Mouse (Mus musculus) layer of hippocampus, postnatal 36 days (tissue): ENCODE results near the gene Gm3336. TPM values are rescaled to one million over a fixed set of nuclear protein-coding genes. Genes with fewer than 3 reads are reported as not detected.
A peak's percentile ranks its signal among the peaks of the same experiment; 100 is the strongest.

ENCODE experiments used
- DNase-seq, 2 experiments: peaks; one replicate each; pipeline ENCODE4 v3.0.0; 2022
- total RNA-seq, 2 experiments: library from RNA; stranded (reverse); gene quantifications; 2 replicates each; pipeline ENCODE4 v1.2.3; 2021

Gene Gm3336
- total RNA-seq, 2 experiments from 2014 or later: not detected

- no peak for DNase-seq
Measured at GRCm38 (mm10) chr8:70765838-70766570, 47.7 kb downstream of the Gm3336 start.

GRCm38 (mm10) chr8:70766571-70767440 lies 48.5 kb downstream of the Gm3336 start:
- no peak for DNase-seq

DNA sequence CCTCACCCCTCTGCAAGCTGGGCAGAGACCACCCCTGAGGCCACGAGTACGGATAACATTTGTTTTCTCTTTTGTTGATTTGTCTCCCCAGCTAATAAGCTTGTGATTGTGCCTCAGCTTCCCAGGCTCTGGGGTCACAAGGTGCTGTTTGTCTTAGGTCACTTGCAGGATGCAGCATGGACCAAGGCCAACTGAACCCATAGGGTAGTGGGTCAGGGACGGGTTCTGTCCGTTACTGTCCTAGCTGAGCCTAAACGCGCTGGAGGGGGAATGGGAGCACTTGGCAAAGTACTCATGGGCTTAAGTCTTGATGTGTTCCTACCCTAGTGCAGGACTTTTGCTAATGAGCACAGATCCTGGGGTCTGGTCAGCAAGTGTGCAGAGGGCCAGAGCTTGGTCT lies 49.2 kb downstream of the Gm3336 start:
- DNase-seq: no peak

DNA sequence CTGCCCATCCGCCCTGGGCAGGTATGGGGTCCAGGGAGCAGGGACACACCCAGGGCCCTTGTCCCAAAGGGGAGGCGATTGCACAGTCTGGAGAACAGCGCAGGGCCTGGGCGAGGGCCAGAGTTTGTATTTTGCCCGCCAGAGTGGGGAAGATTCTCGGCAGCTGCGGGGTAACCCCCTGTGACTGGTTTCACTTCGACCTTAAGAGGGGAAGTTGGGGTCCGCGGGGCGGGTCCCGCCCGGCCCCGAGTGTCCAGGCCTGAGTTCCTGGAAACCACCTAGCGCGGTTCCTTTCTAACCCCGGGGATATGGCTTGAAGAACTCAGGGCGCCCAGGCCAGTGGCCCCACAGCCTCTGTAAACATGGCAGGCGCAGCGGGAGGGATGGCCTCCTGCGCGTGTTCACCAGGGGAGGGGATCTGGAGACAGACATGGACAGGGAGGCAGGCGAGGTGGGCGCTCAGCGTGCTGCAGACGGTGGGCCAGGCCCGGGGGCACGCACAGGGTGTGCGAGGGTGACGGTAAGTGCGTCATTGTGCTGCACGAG lies 50.0 kb downstream of the Gm3336 start:
- no peak for DNase-seq

DNA sequence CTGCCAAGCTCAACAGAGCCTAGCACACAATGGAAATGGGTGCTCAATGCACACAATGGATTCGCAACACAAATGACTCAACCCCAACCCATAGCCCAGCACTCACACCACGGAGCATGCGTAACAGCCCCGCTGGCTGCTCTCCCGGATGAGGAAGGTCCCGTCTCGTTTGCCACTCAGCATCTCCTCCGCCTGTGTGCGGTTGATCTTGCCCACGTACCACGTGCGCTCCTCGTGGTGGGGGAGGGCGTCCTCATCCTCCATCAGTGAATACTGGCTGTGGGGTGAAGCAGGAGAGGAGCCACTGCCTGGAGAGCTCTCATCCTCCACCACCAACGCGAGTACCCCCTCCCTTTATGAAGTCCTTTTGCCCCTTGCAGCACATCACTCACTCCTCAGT lies 50.6 kb downstream of the Gm3336 start:
- DNase-seq: no peak

- DNase-seq: peak; percentile 91 to 92
Measured at GRCm38 (mm10) chr8:70769359-70769758, 51.0 kb downstream of the Gm3336 start.

DNA sequence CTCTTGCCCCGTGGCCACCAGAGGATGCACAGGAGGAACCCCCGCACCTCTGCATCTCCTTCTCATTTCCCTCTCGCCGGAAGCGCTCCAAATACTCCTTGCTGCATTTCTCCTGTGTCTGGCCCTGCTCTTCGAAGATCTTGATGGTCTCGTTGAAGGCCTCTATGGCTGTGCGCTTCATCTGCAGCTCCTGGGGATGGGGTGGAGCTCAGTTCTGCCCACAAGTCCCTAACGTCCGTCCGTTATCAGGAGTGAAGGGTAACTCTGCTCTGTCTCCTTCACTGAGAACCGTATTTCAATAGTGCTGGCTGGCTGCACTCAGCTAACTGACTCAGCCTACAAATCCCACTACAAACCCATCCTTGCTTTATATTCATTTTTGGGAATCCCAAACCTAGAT lies 51.5 kb downstream of the Gm3336 start:
- DNase-seq: no peak

GRCm38 (mm10) chr8:70770748-70771147 lies 52.4 kb downstream of the Gm3336 start:
- no peak for DNase-seq

DNA sequence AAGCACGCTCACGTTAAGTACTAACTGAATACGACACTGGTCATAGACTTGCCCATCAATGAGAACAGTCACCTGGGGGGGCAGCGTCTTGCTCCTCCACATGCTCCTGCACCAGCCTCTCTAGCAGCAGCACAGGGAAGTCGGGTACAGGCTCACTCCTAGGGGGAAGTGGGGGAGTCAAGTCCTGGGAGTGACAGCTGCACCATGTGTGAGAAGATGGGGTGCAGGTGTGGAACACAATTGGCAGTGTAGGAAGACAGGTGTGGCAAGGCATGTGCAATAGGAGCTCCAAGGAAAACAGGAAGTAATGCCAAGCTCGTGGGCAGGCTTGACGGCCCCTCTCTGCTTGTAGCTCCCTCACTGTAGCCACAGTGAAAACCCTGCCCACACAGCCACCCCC lies 52.9 kb downstream of the Gm3336 start:
- DNase-seq: no peak

DNA sequence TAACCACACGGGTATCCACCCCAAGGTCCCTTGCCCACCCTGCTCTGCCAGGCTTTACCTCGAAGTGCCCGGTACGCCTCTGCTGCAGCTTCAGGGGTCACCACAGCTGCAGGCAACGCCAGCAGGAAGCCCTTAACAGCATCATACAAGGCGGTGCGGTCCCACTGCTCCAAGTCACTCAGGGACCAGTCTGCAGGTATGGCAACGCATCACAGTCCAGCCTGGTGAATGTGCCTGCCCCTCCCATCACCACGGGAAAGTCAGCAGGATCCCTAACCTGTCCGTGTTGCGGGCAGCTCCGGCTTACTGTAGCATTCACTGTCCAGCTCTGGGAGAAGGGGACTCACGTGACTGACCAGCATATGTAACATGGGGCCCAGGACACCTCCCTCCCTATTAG lies 53.7 kb downstream of the Gm3336 start:
- no peak for DNase-seq

Other genes starting within 250 kb of the Gm3336 start
- gene Klhl26, start 241.6 kb upstream of the Gm3336 start, total RNA-seq: 10 to 100 TPM; 57.4 to 59.0 TPM
- 100 to 1,000 TPM; 312 to 335 TPM for gene Tmem59l, start 231.2 kb upstream of the Gm3336 start, total RNA-seq
- 10 to 100 TPM; 42.9 to 45.2 TPM for gene Crlf1, start 225.4 kb upstream of the Gm3336 start, total RNA-seq
- gene Rex1bd, start 211.8 kb upstream of the Gm3336 start, total RNA-seq: 100 to 1,000 TPM in 1 of 2 experiments, 10 to 100 TPM in 1; 97.5 to 102 TPM
- 100 to 1,000 TPM; 947 to 957 TPM for gene Uba52, start 207.7 kb upstream of the Gm3336 start, total RNA-seq
- 100 to 1,000 TPM; 436 to 447 TPM for gene Fkbp8, start 190.8 kb upstream of the Gm3336 start, total RNA-seq
- 10 to 100 TPM; 38.2 to 38.3 TPM for gene Kxd1, start 190.6 kb upstream of the Gm3336 start, total RNA-seq
- gene Ell, start 179.1 kb upstream of the Gm3336 start, total RNA-seq: 10 to 100 TPM; 18.6 to 23.4 TPM
- gene Isyna1, start 124.2 kb upstream of the Gm3336 start, total RNA-seq: 10 to 100 TPM; 42.9 to 54.3 TPM
- 100 to 1,000 TPM; 276 to 279 TPM for gene Ssbp4, start 109.7 kb upstream of the Gm3336 start, total RNA-seq
- 1 to 10 TPM in 1 of 2 experiments, under 1 TPM in 1; 0.33 to 1.0 TPM for gene Lrrc25, start 102.4 kb upstream of the Gm3336 start, total RNA-seq
- not detected for gene Gdf15, start 86.1 kb upstream of the Gm3336 start, total RNA-seq
- gene Pgpep1, start 58.2 kb upstream of the Gm3336 start, total RNA-seq: 10 to 100 TPM; 23.1 TPM
- 10 to 100 TPM; 60.3 to 68.5 TPM for gene Lsm4, start 45.3 kb upstream of the Gm3336 start, total RNA-seq
- gene Jund, start 19.6 kb upstream of the Gm3336 start, total RNA-seq: 100 to 1,000 TPM; 157 to 183 TPM
- gene Iqcn, start 15.1 kb upstream of the Gm3336 start, total RNA-seq: under 1 TPM; 0.08 to 0.10 TPM
- gene Pde4c, start 5.2 kb downstream of the Gm3336 start, total RNA-seq: 1 to 10 TPM; 1.5 to 2.4 TPM
- gene Rab3a, start 36.1 kb downstream of the Gm3336 start, total RNA-seq: 100 to 1,000 TPM; 729 to 765 TPM
- 10 to 100 TPM; 34.3 to 35.8 TPM for gene Mpv17l2, start 42.4 kb downstream of the Gm3336 start, total RNA-seq
- gene Pik3r2, start 58.2 kb downstream of the Gm3336 start, total RNA-seq: 100 to 1,000 TPM; 153 to 158 TPM
- gene Mast3, start 86.5 kb downstream of the Gm3336 start, total RNA-seq: 100 to 1,000 TPM; 452 to 459 TPM
- under 1 TPM; 0.56 to 0.87 TPM for gene Il12rb1, start 89.9 kb downstream of the Gm3336 start, total RNA-seq
- gene Arrdc2, start 121.2 kb downstream of the Gm3336 start, total RNA-seq: 10 to 100 TPM; 18.5 to 25.6 TPM
- gene Kcnn1, start 144.7 kb downstream of the Gm3336 start, total RNA-seq: 10 to 100 TPM; 16.9 to 17.7 TPM
- gene Ccdc124, start 155.4 kb downstream of the Gm3336 start, total RNA-seq: 10 to 100 TPM; 83.4 to 95.4 TPM
- 1 to 10 TPM; 8.1 to 8.9 TPM for gene Slc5a5, start 174.2 kb downstream of the Gm3336 start, total RNA-seq
- gene Rpl18a, start 178.9 kb downstream of the Gm3336 start, total RNA-seq: 100 to 1,000 TPM; 659 to 685 TPM
- gene Map1s, start 187.4 kb downstream of the Gm3336 start, total RNA-seq: 10 to 100 TPM; 87.3 to 89.7 TPM